Mouse (Mus musculus) megakaryocyte, adult 5-6 weeks (primary cell): Measurements from ENCODE around the gene Brat1. TPM values are rescaled to one million over a fixed set of nuclear protein-coding genes. Genes with fewer than 3 reads are reported as not detected.

ENCODE experiments used
- ATAC-seq: 2 replicates; pipeline ENCODE4 v1.8.0; 2016; ENCODE audit warnings: mild to moderate bottlenecking, inconsistent platforms; ENCODE audit not compliant: poor library complexity, severe bottlenecking
- total RNA-seq, 2 experiments: library from RNA; stranded (forward) in 1 of 2; stranded (reverse) in 1 of 2; fragments of 153-499, 151-499 nt in 1 of 2; fragments of 221-1000, 200-1000 nt in 1 of 2; gene quantifications; 2 replicates each; pipeline versions ENCODE4 v1.2.3 to v1.2.4; 2015 to 2017

Gene Brat1
- total RNA-seq, 2 experiments from 2014 or later: 6.8 to 11.1 TPM

GRCm38 (mm10) chr5:140741040-140741439 lies 36.2 kb downstream of the Brat1 start:
- no peak for ATAC-seq

GRCm38 (mm10) chr5:140741877-140742276 lies 37.1 kb downstream of the Brat1 start:
- ATAC-seq: peak; percentile 69

- no peak for ATAC-seq
Observed at GRCm38 (mm10) chr5:140743706-140744131, 38.9 kb downstream of the Brat1 start.

DNA sequence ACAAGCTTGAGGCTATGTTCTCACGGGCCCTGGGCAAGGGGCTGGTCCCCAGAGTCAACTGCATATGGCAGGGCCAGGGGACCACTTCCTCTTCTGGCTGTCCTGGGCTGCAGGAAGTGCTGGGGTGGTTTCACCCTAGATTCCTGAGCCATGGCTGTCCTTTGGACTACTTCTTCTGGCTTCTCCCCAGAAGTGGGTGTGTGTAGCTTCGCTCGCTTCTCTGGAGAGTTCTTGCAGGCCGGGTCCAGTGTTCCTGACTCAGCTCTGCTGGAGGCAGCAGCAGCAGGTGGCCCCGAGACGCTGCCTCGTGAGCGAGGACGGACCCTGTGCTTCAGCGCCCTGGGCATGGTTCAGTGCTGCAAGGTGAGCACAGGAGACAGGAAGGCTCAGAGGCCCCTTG lies 43.6 kb downstream of the Brat1 start:
- peak; percentile 55 for ATAC-seq

DNA sequence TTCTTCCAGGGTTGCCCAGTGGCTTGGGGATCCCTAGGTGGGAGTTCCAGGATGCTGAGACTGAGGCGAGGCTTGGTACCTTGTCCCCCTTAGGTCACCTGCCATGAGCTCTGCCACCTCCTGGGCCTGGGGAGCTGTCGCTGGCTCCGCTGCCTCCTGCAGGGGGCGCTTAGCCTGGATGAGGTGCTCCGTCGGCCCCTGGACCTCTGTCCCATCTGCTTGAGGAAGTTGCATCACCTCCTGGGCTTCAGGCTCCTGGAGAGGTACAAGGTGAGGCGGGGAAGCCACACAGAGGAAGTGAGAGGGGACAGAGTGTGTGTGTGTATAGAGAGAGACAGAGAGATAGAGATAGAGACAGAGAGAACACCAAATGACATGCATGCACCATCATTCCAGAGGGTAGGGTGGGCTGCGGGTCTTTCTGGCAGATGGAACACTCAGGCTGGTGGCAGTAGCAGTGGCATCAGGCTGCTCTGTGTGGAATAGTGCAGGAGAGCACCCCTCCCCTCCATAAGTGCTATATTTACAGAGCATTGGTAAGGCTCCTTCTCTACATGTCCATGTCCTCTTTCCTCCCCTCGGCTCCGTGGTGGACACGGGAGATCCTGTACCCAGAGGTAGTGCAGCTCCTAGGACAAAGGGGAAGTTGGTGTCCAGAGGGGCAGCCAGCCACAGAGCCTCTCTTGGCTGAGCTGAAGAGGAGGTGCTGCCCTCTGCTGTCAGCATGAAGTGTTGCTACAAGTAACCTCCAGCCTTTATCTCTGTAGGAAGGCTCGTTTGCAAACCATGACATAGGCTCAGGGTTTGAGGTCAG lies 44.5 kb downstream of the Brat1 start:
- peak; percentile 89 for ATAC-seq

GRCm38 (mm10) chr5:140750925-140751324 lies 46.1 kb downstream of the Brat1 start:
- ATAC-seq: no peak

GRCm38 (mm10) chr5:140752041-140752440 lies 47.2 kb downstream of the Brat1 start:
- ATAC-seq: no peak

DNA sequence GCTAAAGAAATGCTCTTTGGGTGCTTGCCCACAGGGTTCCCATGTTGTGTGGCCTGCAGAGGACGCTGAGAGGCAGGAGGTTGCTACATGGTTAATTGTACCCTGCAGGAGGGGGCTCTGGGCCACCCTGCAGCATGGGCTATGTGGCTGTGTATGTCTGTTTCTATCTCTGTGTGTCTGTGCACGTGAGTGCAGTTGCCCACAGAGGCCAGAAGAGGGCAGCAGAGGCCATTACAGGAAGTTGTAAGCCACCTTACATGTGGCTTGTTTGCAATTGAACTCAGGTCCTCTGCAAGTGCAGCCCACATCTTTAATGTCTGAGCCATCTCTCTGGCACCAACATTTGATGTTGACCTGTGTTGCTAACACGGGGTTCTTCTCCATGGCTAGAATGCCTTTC lies 47.8 kb downstream of the Brat1 start:
- no peak for ATAC-seq

DNA sequence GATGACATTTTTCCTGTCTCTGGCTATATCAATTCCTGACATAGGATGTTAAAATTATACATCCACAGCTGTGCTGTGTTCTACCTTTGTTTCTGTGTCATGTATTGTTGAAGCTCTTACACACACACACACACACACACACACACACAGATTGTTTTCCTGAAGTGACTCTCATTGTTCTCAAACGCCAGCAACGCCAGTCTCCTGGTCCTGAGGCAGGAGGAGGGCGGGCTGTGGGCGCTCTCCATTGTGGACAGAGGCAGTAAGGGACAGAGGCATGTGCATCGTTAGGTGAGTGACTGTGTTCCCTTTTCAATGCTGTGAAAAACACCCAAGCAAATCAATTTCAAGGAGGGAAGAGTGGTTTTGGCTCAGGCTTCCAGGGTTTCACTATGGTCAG lies 48.4 kb downstream of the Brat1 start:
- no peak for ATAC-seq

- ATAC-seq: no peak
Observed at GRCm38 (mm10) chr5:140758864-140759263, 54.1 kb downstream of the Brat1 start.

GRCm38 (mm10) chr5:140762540-140762939 lies 57.7 kb downstream of the Brat1 start:
- ATAC-seq: no peak

DNA sequence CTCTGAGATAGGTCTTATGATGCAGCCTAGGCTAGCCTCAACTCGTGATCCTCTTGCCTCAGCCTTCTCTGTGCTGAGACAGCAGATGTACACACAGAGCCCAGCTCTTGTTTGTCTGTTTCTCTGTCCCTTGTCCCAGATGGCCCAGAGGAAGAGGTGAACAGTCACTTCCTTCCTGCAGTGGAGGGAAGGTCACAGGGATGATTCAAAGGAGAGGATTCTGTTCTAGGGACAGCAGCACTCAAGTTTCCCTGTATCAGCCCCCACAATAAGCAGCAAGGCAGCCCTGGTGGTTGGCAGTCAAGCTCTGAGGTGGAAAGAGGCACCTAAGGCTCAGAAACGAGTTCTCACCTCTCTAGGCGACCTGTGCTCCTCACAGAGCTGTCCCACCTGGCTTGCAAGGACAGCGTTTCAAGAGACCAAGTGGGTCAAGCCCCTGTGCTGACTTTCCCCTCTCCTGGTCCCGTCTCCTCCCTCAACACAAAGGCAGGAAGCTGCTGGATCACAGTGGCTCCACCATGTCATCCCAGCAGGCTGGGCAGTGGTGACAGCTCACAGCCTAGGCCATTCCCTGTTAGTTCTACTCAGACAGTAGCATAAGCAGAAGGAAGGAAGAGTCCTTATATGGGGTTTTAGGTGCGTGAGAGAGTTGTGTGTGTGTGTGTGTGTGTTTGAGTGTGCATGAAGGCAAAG lies 60.3 kb downstream of the Brat1 start:
- no peak for ATAC-seq

DNA sequence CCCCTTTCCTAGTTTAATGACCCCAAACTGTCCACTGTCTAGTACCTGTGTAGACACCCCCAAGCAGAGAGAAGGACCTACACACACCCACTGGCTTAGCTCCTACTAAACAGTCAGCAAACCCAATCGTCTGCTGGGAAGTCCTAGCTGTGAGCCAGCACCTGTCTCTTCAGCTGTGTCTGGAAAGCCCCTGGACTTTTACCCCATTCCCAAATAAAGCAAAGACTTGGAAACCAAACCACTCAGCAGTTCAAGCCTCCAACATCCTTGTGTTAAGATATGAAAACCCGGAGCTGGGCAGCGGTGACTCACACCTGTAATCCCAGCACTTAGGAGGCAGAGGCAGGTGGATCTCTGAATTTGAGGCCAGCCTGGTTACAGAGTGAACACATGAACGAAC lies 61.8 kb downstream of the Brat1 start:
- no peak for ATAC-seq

DNA sequence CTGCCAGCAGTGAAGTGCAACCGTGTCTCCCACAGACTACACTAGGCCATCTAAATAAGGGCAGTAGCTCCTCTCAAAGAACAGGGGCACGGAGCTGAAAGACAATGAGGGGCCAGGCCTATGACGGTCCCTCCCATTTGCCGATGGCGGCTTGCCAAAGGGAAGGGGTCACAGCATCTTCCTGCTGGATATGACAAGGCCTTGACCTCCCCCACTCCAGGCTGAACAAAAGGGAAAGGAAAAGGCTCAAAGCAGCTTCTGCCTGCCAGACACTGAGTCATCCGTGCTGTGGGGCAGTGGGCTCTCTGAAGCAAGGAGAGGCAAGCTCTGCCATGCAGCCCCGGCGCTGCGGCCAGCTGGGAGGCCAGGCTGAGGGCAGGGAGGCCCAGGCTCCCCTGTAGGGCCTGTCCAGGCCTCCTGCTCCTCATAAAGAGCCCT lies 62.9 kb downstream of the Brat1 start:
- ATAC-seq: no peak

- ATAC-seq: no peak
Observed at GRCm38 (mm10) chr5:140768333-140768732, 63.5 kb downstream of the Brat1 start.

Other genes with a start within 250 kb of the Brat1 start
- 89.4 and 92.0 TPM in 2 replicates for gene Chst12, start 199.5 kb upstream of the Brat1 start, total RNA-seq (2015)
- gene Chst12, start 199.5 kb upstream of the Brat1 start, total RNA-seq (2017): 41.7 and 44.5 TPM in 2 replicates
- gene Grifin, start 139.9 kb upstream of the Brat1 start, total RNA-seq (2015): not detected in 2 replicates
- not detected in 2 replicates for gene Grifin, start 139.9 kb upstream of the Brat1 start, total RNA-seq (2017)
- gene Lfng, start 97.7 kb upstream of the Brat1 start, total RNA-seq (2015): 21.3 and 23.2 TPM in 2 replicates
- gene Lfng, start 97.7 kb upstream of the Brat1 start, total RNA-seq (2017): 48.0 and 54.2 TPM in 2 replicates
- 42.4 and 46.0 TPM in 2 replicates for gene Ttyh3, start 56.0 kb upstream of the Brat1 start, total RNA-seq (2015)
- 8.0 and 11.6 TPM in 2 replicates for gene Ttyh3, start 56.0 kb upstream of the Brat1 start, total RNA-seq (2017)
- gene Iqce, start 2.6 kb upstream of the Brat1 start, total RNA-seq (2015): 5.1 and 10.1 TPM in 2 replicates
- 4.7 and 7.2 TPM in 2 replicates for gene Iqce, start 2.6 kb upstream of the Brat1 start, total RNA-seq (2017)
- gene Amz1, start 19.1 kb downstream of the Brat1 start, total RNA-seq (2015): 2.5 and 4.4 TPM in 2 replicates
- 3.0 and 4.4 TPM in 2 replicates for gene Amz1, start 19.1 kb downstream of the Brat1 start, total RNA-seq (2017)
- 21.0 and 24.6 TPM in 2 replicates for gene Gna12, start 125.4 kb downstream of the Brat1 start, total RNA-seq (2015)
- gene Gna12, start 125.4 kb downstream of the Brat1 start, total RNA-seq (2017): 15.9 and 20.3 TPM in 2 replicates